Mouse (Mus musculus) forebrain, embryonic 10.5 days (tissue): ENCODE data around the gene Psmd5. TPM values are rescaled to one million over a fixed set of nuclear protein-coding genes. Genes with fewer than 3 reads are reported as not detected.
"Not testable (repeated sequence)": the region's sequence is repeated elsewhere in the genome, so short reads cannot be mapped to it uniquely, and the experiment has no call there.

Source experiments
- DNase-seq: peaks from one replicate; pipeline ENCODE4 v3.0.0-alpha.2; 2017; ENCODE audit warnings: low spot score; ENCODE audit errors: extremely low spot score
- H3K27ac ChIP-seq: fragments of 300-500 bp; sonication (generic); 2 replicates; pipeline ENCODE4 v1.5.1; 2016; ENCODE audit warnings: mild to moderate bottlenecking
- H3K27me3 ChIP-seq: fragments of 300-500 bp; sonication (generic); 2 replicates; pipeline ENCODE4 v1.6.1; 2016; ENCODE audit warnings: mild to moderate bottlenecking; ENCODE audit not compliant: poor library complexity, severe bottlenecking
- H3K36me3 ChIP-seq: fragments of 300-500 bp; sonication (generic); replicated peaks from 2 replicates; pipeline ENCODE4 v1.6.1; 2016; ENCODE audit warnings: mild to moderate bottlenecking, moderate library complexity
- H3K4me1 ChIP-seq: fragments of 300-500 bp; sonication (generic); 2 replicates; pipeline ENCODE4 v1.6.1; 2016
- H3K4me3 ChIP-seq: fragments of 300-500 bp; sonication (generic); 2 replicates; pipeline ENCODE4 v1.5.1; 2016; ENCODE audit warnings: mild to moderate bottlenecking, moderate library complexity
- H3K9me3 ChIP-seq: fragments of 300-500 bp; sonication (generic); 2 replicates; pipeline ENCODE4 v1.6.1; 2016; ENCODE audit warnings: mild to moderate bottlenecking, moderate library complexity
- whole genome bisulfite sequencing: fragments of 180-500 bp; shearing (Covaris S2); methylation state at CpG from one replicate; pipeline ENCODE4 v1.1.7; 2016; 5-methylcytosine and 5-hydroxymethylcytosine counted together
- polyA plus RNA-seq: library from polyadenylated mRNA; unstranded; fragments of >200 nt; fragmentation: Nextera tagmentation; extraction: Ambion mirVana; gene quantifications from 2 replicates; pipeline ENCODE4 v1.2.1, GENCODE M21; 2016

The Psmd5 gene
- polyA plus RNA-seq, 1 experiment from 2014 or later, result 127 TPM

GRCm38 (mm10) chr2:34883190-34883589, 8.4 kb upstream of the Psmd5 start:
- no peak for DNase-seq
- 78% methylated on average over 5 of the region's 5 CpGs for WGBS
- H3K27ac ChIP-seq, result no peak overlapping the region
- peaks cover 32% of the 10 kb centered on the region for H3K27me3 ChIP-seq
- no peak overlapping the region for H3K4me3 ChIP-seq
- H3K9me3 ChIP-seq, result no peaks in the 10 kb centered on the region
- H3K4me1 ChIP-seq, result peaks cover 15% of the 10 kb centered on the region
- H3K36me3 ChIP-seq, result no peaks in the 10 kb centered on the region

- 93% methylated on average over 2 of the region's 2 CpGs for WGBS
- peaks cover 37% of the 10 kb centered on the region for H3K27me3 ChIP-seq
- no peak overlapping the region for H3K27ac ChIP-seq
- no peaks in the 10 kb centered on the region for H3K36me3 ChIP-seq
- H3K9me3 ChIP-seq, result no peaks in the 10 kb centered on the region
- peaks cover 15% of the 10 kb centered on the region for H3K4me1 ChIP-seq
- no peak overlapping the region for H3K4me3 ChIP-seq
- DNase-seq, result no peak
Observed at GRCm38 (mm10) chr2:34882757-34883156, 8.0 kb upstream of the Psmd5 start.

GRCm38 (mm10) chr2:34880054-34880453, 5.3 kb upstream of the Psmd5 start:
- H3K27ac ChIP-seq, result no peak overlapping the region
- H3K27me3 ChIP-seq, result peaks cover 60% of the 10 kb centered on the region
- no peaks in the 10 kb centered on the region for H3K36me3 ChIP-seq
- H3K4me1 ChIP-seq, result peaks cover 15% of the 10 kb centered on the region
- DNase-seq, result no peak
- WGBS, result 87% methylated on average over 10 of the region's 10 CpGs
- no peak overlapping the region for H3K4me3 ChIP-seq
- no peaks in the 10 kb centered on the region for H3K9me3 ChIP-seq

GRCm38 (mm10) chr2:34874271-34874670, 497 bp downstream of the Psmd5 start, which contains the start of gene Cutal:
Gene Cutal, plus strand, starts transcription at chr2:34874396.
- Histone ChIP-seq H3K27me3 (peaks cover 63% of the 10 kb centered on the region), H3K36me3 (no peaks in the 10 kb centered on the region), H3K4me1 (peaks cover 32% of the 10 kb centered on the region), H3K27ac (no peak within 1 kb of the TSS), H3K4me3 (peak within 1 kb of the TSS; percentile 40), H3K9me3 (no peaks in the 10 kb centered on the region)
- 3% methylated on average over 14 of the region's 14 CpGs for WGBS
- DNase-seq, result peak; percentile 20

GRCm38 (mm10) chr2:34870520-34871474, 4.0 kb downstream of the Psmd5 start:
- peak overlapping the region; percentile 97 for H3K27ac ChIP-seq
- H3K9me3 ChIP-seq, result no peaks in the 10 kb centered on the region
- peaks cover 30% of the 10 kb centered on the region for H3K4me1 ChIP-seq
- under 1% methylated on average over 67 of the region's 67 CpGs for WGBS
- H3K4me3 ChIP-seq, result peak overlapping the region; percentile 93
- peaks cover 16% of the 10 kb centered on the region for H3K36me3 ChIP-seq
- DNase-seq, result peak; percentile 98
- H3K27me3 ChIP-seq, result peaks cover 32% of the 10 kb centered on the region

GRCm38 (mm10) chr2:34869680-34870079, 5.1 kb downstream of the Psmd5 start:
- Histone ChIP-seq H3K27ac (peak overlapping the region; percentile 68; the same call in 1 of the 2 replicates), H3K4me3 (peak overlapping the region; percentile 93), H3K9me3 (no peaks in the 10 kb centered on the region), H3K4me1 (peaks cover 29% of the 10 kb centered on the region), H3K27me3 (peaks cover 25% of the 10 kb centered on the region), H3K36me3 (peaks cover 28% of the 10 kb centered on the region)
- 63% methylated on average over 5 of the region's 5 CpGs for WGBS
- DNase-seq, result no peak

- DNase-seq, result no peak
- Histone ChIP-seq H3K27ac (no peak overlapping the region), H3K4me1 (no peaks in the 10 kb centered on the region), H3K9me3 (no peaks in the 10 kb centered on the region), H3K27me3 (no peaks in the 10 kb centered on the region), H3K4me3 (no peak overlapping the region), H3K36me3 (peaks cover 96% of the 10 kb centered on the region)
- WGBS, result 91% methylated on average over 8 of the region's 8 CpGs
Observed at GRCm38 (mm10) chr2:34857728-34858127, 17.0 kb downstream of the Psmd5 start.

GRCm38 (mm10) chr2:34855265-34855664, 19.5 kb downstream of the Psmd5 start:
- peaks cover 100% of the 10 kb centered on the region for H3K36me3 ChIP-seq
- no peaks in the 10 kb centered on the region for H3K27me3 ChIP-seq
- no peak overlapping the region for H3K27ac ChIP-seq
- H3K4me1 ChIP-seq, result no peaks in the 10 kb centered on the region
- H3K4me3 ChIP-seq, result no peak overlapping the region
- H3K9me3 ChIP-seq, result no peaks in the 10 kb centered on the region
- 95% methylated on average over 4 of the region's 4 CpGs for WGBS
- no peak for DNase-seq

GRCm38 (mm10) chr2:34847702-34848101, 27.1 kb downstream of the Psmd5 start:
- H3K36me3 ChIP-seq, result peaks cover 51% of the 10 kb centered on the region
- WGBS, result 86% methylated on average over 1 of the region's 1 CpGs
- H3K4me3 ChIP-seq, result no peak overlapping the region
- no peaks in the 10 kb centered on the region for H3K4me1 ChIP-seq
- H3K27me3 ChIP-seq, result no peaks in the 10 kb centered on the region
- no peak overlapping the region for H3K27ac ChIP-seq
- no peaks in the 10 kb centered on the region for H3K9me3 ChIP-seq
- DNase-seq, result no peak

GRCm38 (mm10) chr2:34843211-34843939, 31.4 kb downstream of the Psmd5 start:
- WGBS, result 87% methylated on average over 11 of the region's 11 CpGs
- Histone ChIP-seq H3K4me3 (no peak overlapping the region), H3K36me3 (peaks cover 10% of the 10 kb centered on the region; the same call in 1 of the 2 replicates), H3K27me3 (no peaks in the 10 kb centered on the region), H3K4me1 (no peaks in the 10 kb centered on the region), H3K27ac (no peak overlapping the region), H3K9me3 (no peaks in the 10 kb centered on the region)
- no peak for DNase-seq

- H3K9me3 ChIP-seq, result no peaks in the 10 kb centered on the region
- no peaks in the 10 kb centered on the region for H3K36me3 ChIP-seq
- H3K4me1 ChIP-seq, result no peaks in the 10 kb centered on the region
- H3K27me3 ChIP-seq, result no peaks in the 10 kb centered on the region
- no peak overlapping the region for H3K4me3 ChIP-seq
- H3K27ac ChIP-seq, result no peak overlapping the region
- 91% methylated on average over 8 of the region's 8 CpGs for WGBS
- no peak for DNase-seq
Observed at GRCm38 (mm10) chr2:34841706-34842105, 33.1 kb downstream of the Psmd5 start.

- H3K4me1 ChIP-seq, H3K27ac ChIP-seq, H3K27me3 ChIP-seq, H3K36me3 ChIP-seq, DNase-seq, H3K4me3 ChIP-seq, H3K9me3 ChIP-seq: not testable (repeated sequence)
- 83% methylated on average over 5 of the region's 5 CpGs for WGBS
Observed at GRCm38 (mm10) chr2:34840143-34840542, 34.6 kb downstream of the Psmd5 start.

- no peaks in the 10 kb centered on the region for H3K27me3 ChIP-seq
- H3K9me3 ChIP-seq, result no peaks in the 10 kb centered on the region
- 82% methylated on average over 3 of the region's 3 CpGs for WGBS
- no peak for DNase-seq
- H3K27ac ChIP-seq, result no peak overlapping the region
- H3K4me3 ChIP-seq, result no peak overlapping the region
- no peaks in the 10 kb centered on the region for H3K36me3 ChIP-seq
- no peaks in the 10 kb centered on the region for H3K4me1 ChIP-seq
Observed at GRCm38 (mm10) chr2:34835669-34836068, 39.1 kb downstream of the Psmd5 start.
